Mouse (Mus musculus): ENCODE measurements around the gene Zcchc24. TPM values are rescaled to one million over a fixed set of nuclear protein-coding genes. Genes with fewer than 3 reads are reported as not detected.

The Zcchc24 gene
- total and polyA plus RNA-seq, 3 experiments: 0.05 TPM; not detected in 2

DNA sequence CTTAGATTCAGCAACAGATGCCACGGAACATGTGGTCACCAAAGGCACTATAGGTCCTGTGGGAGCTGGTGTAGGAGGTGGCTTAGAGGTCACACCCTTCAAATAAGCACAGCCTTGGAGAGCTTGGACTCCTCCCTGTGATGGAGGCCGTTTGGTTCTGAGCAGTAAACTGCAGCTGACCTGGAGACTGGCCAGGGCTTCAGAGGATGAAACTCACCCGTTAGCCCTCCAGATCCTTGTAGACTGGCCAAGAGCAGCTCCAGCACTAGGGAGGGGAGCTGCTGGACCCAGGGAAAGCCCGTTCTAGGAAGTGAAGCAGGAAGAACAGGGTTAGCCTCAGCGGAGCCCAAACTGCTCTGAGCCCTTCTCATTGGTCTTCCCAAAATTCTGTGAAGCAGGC, 18.1 kb upstream of the Zcchc24 start:
- DNase-seq (ENCODE audit: low spot score) (no peak), ATAC-seq (ENCODE audit: extremely low read depth, insufficient number of reproducible peaks, low FRiP score, poor library complexity, severe bottlenecking) (no peak)
- Histone ChIP-seq H3K9me3 (replicated peaks) (no peaks in the 10 kb centered on the region), H3K4me1 (ENCODE audit: insufficient read depth, low read depth, low read length) (no peaks in the 10 kb centered on the region), H3K4me3 (ENCODE audit: low read depth, low read length) (no peak overlapping the region), H3K27me3 (ENCODE audit: insufficient read depth, low read length) (peaks cover 5% of the 10 kb centered on the region; the same call in 1 of the 2 replicates), H3K36me3 (replicated peaks) (no peaks in the 10 kb centered on the region)
- TF ChIP-seq TAL1 (conservative IDR thresholded peaks at IDR 0.05; ENCODE audit: low read depth, low read length) (no peak), POLR2AphosphoS5 (IDR thresholded peaks at IDR 0.05; ENCODE audit: insufficient replicate concordance, low read depth, low read length) (no peak), CTCF (IDR thresholded peaks at IDR 0.05; ENCODE audit: low read depth, low read length) (no peak), GATA2 (IDR thresholded peaks at IDR 0.05; ENCODE audit: borderline replicate concordance, low read depth, low read length) (no peak)

DNA sequence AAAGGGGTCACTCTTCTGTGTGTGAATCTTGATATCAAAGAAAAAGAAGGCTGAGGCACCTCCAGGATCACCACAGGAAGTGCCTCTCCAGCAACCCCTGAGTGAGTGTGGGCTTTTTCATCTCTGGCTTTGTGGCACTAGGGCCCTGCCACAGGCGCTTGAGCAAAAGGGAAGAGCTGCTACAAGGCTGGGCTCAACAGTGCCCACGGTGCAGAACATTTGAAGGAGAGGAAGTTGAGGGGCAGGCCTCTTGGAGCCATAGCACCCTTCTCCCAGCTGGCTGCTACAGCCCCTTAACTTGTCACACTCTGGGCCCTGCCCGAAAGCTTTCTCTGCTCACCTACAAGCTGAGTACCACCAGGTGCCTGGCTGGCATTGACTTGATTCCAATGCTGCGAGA, 16.4 kb upstream of the Zcchc24 start:
- Histone ChIP-seq H3K9me3 (replicated peaks) (no peaks in the 10 kb centered on the region), H3K36me3 (replicated peaks) (no peaks in the 10 kb centered on the region), H3K4me3 (ENCODE audit: low read depth, low read length) (no peak overlapping the region), H3K27me3 (ENCODE audit: insufficient read depth, low read length) (peaks cover 5% of the 10 kb centered on the region; the same call in 1 of the 2 replicates), H3K4me1 (ENCODE audit: insufficient read depth, low read depth, low read length) (no peaks in the 10 kb centered on the region)
- TF ChIP-seq TAL1 (conservative IDR thresholded peaks at IDR 0.05; ENCODE audit: low read depth, low read length): no peak
- TF ChIP-seq GATA1 (IDR thresholded peaks at IDR 0.05; ENCODE audit: borderline replicate concordance, low read length): no peak
- no peak for TF ChIP-seq GATA2 (IDR thresholded peaks at IDR 0.05; ENCODE audit: borderline replicate concordance, low read depth, low read length)
- no peak for TF ChIP-seq CTCF (IDR thresholded peaks at IDR 0.05; ENCODE audit: low read depth, low read length)
- no peak for TF ChIP-seq POLR2AphosphoS5 (IDR thresholded peaks at IDR 0.05; ENCODE audit: insufficient replicate concordance, low read depth, low read length)
- ATAC-seq (ENCODE audit: extremely low read depth, insufficient number of reproducible peaks, low FRiP score, poor library complexity, severe bottlenecking): no peak
- no peak for DNase-seq (ENCODE audit: low spot score)

DNA sequence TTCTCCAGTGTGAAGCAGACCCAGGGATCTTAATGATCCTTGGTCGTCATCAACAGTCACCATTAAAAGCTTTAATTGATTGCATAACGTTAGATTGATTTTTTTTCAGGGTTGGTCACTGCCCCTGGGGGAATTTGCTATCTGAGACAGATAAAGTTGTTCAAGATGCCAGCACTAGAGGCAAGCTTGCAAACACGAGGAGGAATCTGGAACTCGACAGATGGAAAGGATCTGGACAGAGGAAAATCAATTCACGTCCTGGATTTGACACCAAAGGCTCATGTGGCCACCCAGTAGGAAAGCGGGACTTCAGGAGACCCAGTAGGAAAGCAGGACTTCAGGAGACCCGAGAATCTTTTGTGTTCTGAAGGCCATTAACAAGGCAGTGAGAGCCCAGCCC, 14.4 kb upstream of the Zcchc24 start:
- no peaks in the 10 kb centered on the region for H3K36me3 ChIP-seq (replicated peaks)
- H3K4me1 ChIP-seq (ENCODE audit: insufficient read depth, low read depth, low read length): no peaks in the 10 kb centered on the region
- H3K27me3 ChIP-seq (ENCODE audit: insufficient read depth, low read length): peaks cover 5% of the 10 kb centered on the region; the same call in 1 of the 2 replicates
- TF ChIP-seq GATA1 (IDR thresholded peaks at IDR 0.05; ENCODE audit: borderline replicate concordance, low read length) (no peak), GATA2 (IDR thresholded peaks at IDR 0.05; ENCODE audit: borderline replicate concordance, low read depth, low read length) (no peak)
- H3K9me3 ChIP-seq (replicated peaks): no peaks in the 10 kb centered on the region
- ATAC-seq (ENCODE audit: extremely low read depth, insufficient number of reproducible peaks, low FRiP score, poor library complexity, severe bottlenecking) (no peak), DNase-seq (ENCODE audit: low spot score) (no peak)
- H3K4me3 ChIP-seq (ENCODE audit: low read depth, low read length): no peak overlapping the region

DNA sequence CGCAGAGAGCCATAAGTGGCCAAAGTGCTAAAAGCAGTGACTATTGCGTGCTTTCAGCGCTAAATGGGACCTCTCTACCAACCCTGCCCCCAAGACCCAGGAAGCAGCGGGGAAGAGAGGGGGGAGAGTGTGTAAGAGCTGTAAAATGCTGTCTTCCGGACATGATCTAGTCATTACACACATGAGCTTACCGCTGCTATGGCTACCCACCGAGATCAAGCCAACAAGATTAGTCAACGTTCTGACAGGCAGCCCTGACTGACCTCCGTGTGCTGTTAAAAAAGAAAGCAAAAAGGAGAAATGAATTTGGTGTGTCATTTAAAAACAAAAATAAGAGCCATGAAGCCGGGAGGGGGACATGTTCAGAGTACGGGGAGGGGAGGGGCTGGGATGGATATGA, 11.8 kb upstream of the Zcchc24 start:
- no peaks in the 10 kb centered on the region for H3K9me3 ChIP-seq (replicated peaks)
- no peaks in the 10 kb centered on the region for H3K4me1 ChIP-seq (ENCODE audit: insufficient read depth, low read depth, low read length)
- no peak for DNase-seq (ENCODE audit: low spot score)
- TF ChIP-seq TAL1 (conservative IDR thresholded peaks at IDR 0.05; ENCODE audit: low read depth, low read length) (no peak), GATA1 (IDR thresholded peaks at IDR 0.05; ENCODE audit: borderline replicate concordance, low read length) (no peak), CTCF (IDR thresholded peaks at IDR 0.05; ENCODE audit: low read depth, low read length) (no peak), GATA2 (IDR thresholded peaks at IDR 0.05; ENCODE audit: borderline replicate concordance, low read depth, low read length) (no peak), POLR2AphosphoS5 (IDR thresholded peaks at IDR 0.05; ENCODE audit: insufficient replicate concordance, low read depth, low read length) (no peak)
- no peak overlapping the region for H3K4me3 ChIP-seq (ENCODE audit: low read depth, low read length)
- ATAC-seq (ENCODE audit: extremely low read depth, insufficient number of reproducible peaks, low FRiP score, poor library complexity, severe bottlenecking): no peak
- no peaks in the 10 kb centered on the region for H3K36me3 ChIP-seq (replicated peaks)
- peaks cover 5% of the 10 kb centered on the region; the same call in 1 of the 2 replicates for H3K27me3 ChIP-seq (ENCODE audit: insufficient read depth, low read length)

DNA sequence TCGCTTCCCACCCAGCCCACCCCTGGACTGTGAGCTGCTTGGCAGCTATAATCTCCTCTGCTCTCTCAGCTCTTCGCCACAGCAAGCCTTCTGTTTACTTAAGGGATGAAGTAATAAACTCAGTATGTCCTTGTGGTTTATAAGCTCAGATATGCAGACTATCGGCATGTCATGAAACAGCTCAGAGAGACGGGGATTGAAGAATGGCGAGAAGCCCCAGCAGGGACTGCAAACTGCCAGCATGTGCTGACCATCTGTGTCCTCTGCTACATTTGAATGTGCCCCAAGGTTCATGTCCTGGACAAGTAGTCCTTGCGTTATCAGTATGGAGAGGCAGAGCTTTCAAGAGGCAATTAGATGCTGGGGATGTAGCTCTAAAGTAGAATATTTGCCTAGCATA, 7.5 kb upstream of the Zcchc24 start:
- TF ChIP-seq POLR2AphosphoS5 (IDR thresholded peaks at IDR 0.05; ENCODE audit: insufficient replicate concordance, low read depth, low read length): no peak
- no peak for TF ChIP-seq GATA1 (IDR thresholded peaks at IDR 0.05; ENCODE audit: borderline replicate concordance, low read length)
- no peak for TF ChIP-seq GATA2 (IDR thresholded peaks at IDR 0.05; ENCODE audit: borderline replicate concordance, low read depth, low read length)
- TF ChIP-seq TAL1 (conservative IDR thresholded peaks at IDR 0.05; ENCODE audit: low read depth, low read length): no peak
- TF ChIP-seq CTCF (IDR thresholded peaks at IDR 0.05; ENCODE audit: low read depth, low read length): no peak
- no peaks in the 10 kb centered on the region for H3K9me3 ChIP-seq (replicated peaks)
- no peaks in the 10 kb centered on the region for H3K27me3 ChIP-seq (ENCODE audit: insufficient read depth, low read length)
- ATAC-seq (ENCODE audit: extremely low read depth, insufficient number of reproducible peaks, low FRiP score, poor library complexity, severe bottlenecking) (no peak), DNase-seq (ENCODE audit: low spot score) (no peak)
- H3K4me3 ChIP-seq (ENCODE audit: low read depth, low read length): no peak overlapping the region
- no peaks in the 10 kb centered on the region for H3K4me1 ChIP-seq (ENCODE audit: insufficient read depth, low read depth, low read length)
- H3K36me3 ChIP-seq (replicated peaks): no peaks in the 10 kb centered on the region

DNA sequence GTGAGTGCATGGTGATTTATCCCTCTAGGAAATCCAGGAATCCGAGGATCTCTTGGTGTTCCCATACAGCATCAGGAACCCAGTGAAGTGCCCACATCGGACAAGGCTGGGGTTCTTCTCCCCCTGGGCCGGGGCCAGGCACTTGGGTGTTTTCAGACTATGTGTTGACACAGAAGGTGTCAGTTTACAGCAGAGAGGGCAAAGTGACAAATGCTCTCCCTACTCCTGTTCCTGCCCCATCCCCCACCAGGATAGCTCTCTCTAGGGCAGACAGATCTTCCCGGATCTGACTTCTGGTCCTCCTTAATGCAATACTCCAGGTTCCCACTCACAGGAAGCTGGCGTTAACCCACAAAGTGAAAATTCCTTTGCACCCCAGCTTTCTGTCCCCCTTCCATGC, 5.3 kb upstream of the Zcchc24 start:
- DNase-seq (ENCODE audit: low spot score) (no peak), ATAC-seq (ENCODE audit: extremely low read depth, insufficient number of reproducible peaks, low FRiP score, poor library complexity, severe bottlenecking) (no peak)
- H3K27me3 ChIP-seq (ENCODE audit: insufficient read depth, low read length): no peaks in the 10 kb centered on the region

DNA sequence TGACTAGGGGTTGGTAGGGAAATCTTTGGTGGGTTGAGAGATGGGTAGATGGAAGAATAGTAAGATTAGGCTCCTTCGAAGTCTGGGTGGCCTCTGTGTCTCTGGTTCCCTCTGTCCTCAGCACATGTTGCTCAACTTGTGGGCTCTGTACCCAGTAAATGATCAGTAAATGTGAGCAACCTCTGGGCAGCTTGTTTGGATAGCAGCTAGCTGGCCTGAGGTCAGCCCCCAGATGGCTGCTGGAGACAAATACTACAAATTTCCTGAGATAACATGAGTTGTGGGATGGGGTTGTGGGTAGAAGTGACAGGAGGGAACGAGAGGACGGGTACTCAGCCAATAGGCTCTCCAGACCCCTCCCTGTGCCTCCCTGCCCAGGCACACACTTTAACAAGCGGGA, 4.2 kb upstream of the Zcchc24 start:
- Histone ChIP-seq H3K27me3 (ENCODE audit: insufficient read depth, low read length) (no peaks in the 10 kb centered on the region), H3K36me3 (replicated peaks) (no peaks in the 10 kb centered on the region), H3K4me3 (ENCODE audit: low read depth, low read length) (no peak overlapping the region), H3K4me1 (ENCODE audit: insufficient read depth, low read depth, low read length) (no peaks in the 10 kb centered on the region), H3K9me3 (replicated peaks) (no peaks in the 10 kb centered on the region)
- DNase-seq (ENCODE audit: low spot score) (no peak), ATAC-seq (ENCODE audit: extremely low read depth, insufficient number of reproducible peaks, low FRiP score, poor library complexity, severe bottlenecking) (no peak)
- TF ChIP-seq GATA1 (IDR thresholded peaks at IDR 0.05; ENCODE audit: borderline replicate concordance, low read length): no peak
- no peak for TF ChIP-seq POLR2AphosphoS5 (IDR thresholded peaks at IDR 0.05; ENCODE audit: insufficient replicate concordance, low read depth, low read length)
- no peak for TF ChIP-seq GATA2 (IDR thresholded peaks at IDR 0.05; ENCODE audit: borderline replicate concordance, low read depth, low read length)
- no peak for TF ChIP-seq CTCF (IDR thresholded peaks at IDR 0.05; ENCODE audit: low read depth, low read length)
- TF ChIP-seq TAL1 (conservative IDR thresholded peaks at IDR 0.05; ENCODE audit: low read depth, low read length): no peak

More for the DNA sequence above, 5.3 kb upstream of the Zcchc24 start:
- Histone ChIP-seq H3K4me3 (ENCODE audit: low read depth, low read length) (no peak overlapping the region), H3K9me3 (replicated peaks) (no peaks in the 10 kb centered on the region), H3K36me3 (replicated peaks) (no peaks in the 10 kb centered on the region), H3K4me1 (ENCODE audit: insufficient read depth, low read depth, low read length) (no peaks in the 10 kb centered on the region)
- TF ChIP-seq TAL1 (conservative IDR thresholded peaks at IDR 0.05; ENCODE audit: low read depth, low read length) (no peak), CTCF (IDR thresholded peaks at IDR 0.05; ENCODE audit: low read depth, low read length) (no peak), GATA2 (IDR thresholded peaks at IDR 0.05; ENCODE audit: borderline replicate concordance, low read depth, low read length) (no peak), POLR2AphosphoS5 (IDR thresholded peaks at IDR 0.05; ENCODE audit: insufficient replicate concordance, low read depth, low read length) (no peak), GATA1 (IDR thresholded peaks at IDR 0.05; ENCODE audit: borderline replicate concordance, low read length) (no peak)

Measured in G1E (cell line).